Mouse (Mus musculus): ENCODE data around the gene Armc12. TPM values are rescaled to one million over a fixed set of nuclear protein-coding genes. Genes with fewer than 3 reads are reported as not detected.
A peak's percentile ranks its signal among the peaks of the same experiment; 100 is the strongest.

Gene Armc12
- total and polyA plus RNA-seq, 3 experiments, result 0.15 TPM; not detected in 2

GRCm38 (mm10) chr17:28485977-28486400 lies 44.6 kb upstream of the Armc12 start (continued):
- TF ChIP-seq TAL1 (IDR thresholded peaks at IDR 0.05; ENCODE audit: low read length) (no peak), RCOR1 (IDR thresholded peaks at IDR 0.05; ENCODE audit: low read depth, low read length) (no peak), BHLHE40 (IDR thresholded peaks at IDR 0.05; ENCODE audit: borderline replicate concordance, low read depth, low read length) (no peak), NELFE (IDR thresholded peaks at IDR 0.05; ENCODE audit: low read depth, low read length) (peak; percentile 78), ELF1 (IDR thresholded peaks at IDR 0.05; ENCODE audit: low read depth, low read length) (no peak), E2F4 (IDR thresholded peaks at IDR 0.05; ENCODE audit: borderline replicate concordance, low read depth, low read length) (peak; percentile 52; the same call in 1 of the 2 replicates), CHD1 (IDR thresholded peaks at IDR 0.05; ENCODE audit: low read depth, low read length) (no peak), GABPA (IDR thresholded peaks at IDR 0.05; ENCODE audit: low read depth, low read length) (no peak), UBTF (IDR thresholded peaks at IDR 0.05; ENCODE audit: borderline replicate concordance, insufficient read depth, low read depth, low read length) (0 out of 2 replicates have a peak, but pooled peaks have one; percentile 36), USF1 (IDR thresholded peaks at IDR 0.05; ENCODE audit: low read depth, low read length) (peak; percentile 85), MAX (IDR thresholded peaks at IDR 0.05; ENCODE audit: low read length) (peak; percentile 89), KAT2A (conservative IDR thresholded peaks at IDR 0.05; ENCODE audit: low read depth, low read length) (no peak; the same call in 1 of the 2 replicates), CHD2 (IDR thresholded peaks at IDR 0.05; ENCODE audit: low read length) (no peak; the same call in 1 of the 2 replicates), TBP (IDR thresholded peaks at IDR 0.05; ENCODE audit: low read depth, low read length) (0 out of 2 replicates have a peak, but pooled peaks have one; percentile 56), CTCF (IDR thresholded peaks at IDR 0.05 in 2 of 3, conservative IDR thresholded peaks at IDR 0.05 in 1 of 3; ENCODE audit: control insufficient read depth in 1 of 3, insufficient read depth in 1 of 3, low read depth in 2 of 3, low read length in 3 of 3, poor library complexity in 1 of 3, severe bottlenecking in 1 of 3) (no peak), ZC3H11A (IDR thresholded peaks at IDR 0.05; ENCODE audit: low read depth, low read length) (no peak), POLR2A (IDR thresholded peaks at IDR 0.05; ENCODE audit: control insufficient read depth in 1 of 2, insufficient read depth in 1 of 2, low read depth in 1 of 2, low read length in 2 of 2, poor library complexity in 1 of 2) (peak; percentile 68 to 92; a peak in 3 of 4 replicates), ZMIZ1 (IDR thresholded peaks at IDR 0.05; ENCODE audit: low read depth, low read length) (no peak), POLR2AphosphoS2 (IDR thresholded peaks at IDR 0.05; ENCODE audit: low read length) (no peak; the same call in 1 of the 2 replicates), MAFK (IDR thresholded peaks at IDR 0.05; ENCODE audit: borderline replicate concordance, low read depth, low read length) (no peak)

GRCm38 (mm10) chr17:28486720-28487119 lies 43.9 kb upstream of the Armc12 start:
- TF ChIP-seq CHD2 (IDR thresholded peaks at IDR 0.05; ENCODE audit: low read length) (no peak), NRF1 (IDR thresholded peaks at IDR 0.05; ENCODE audit: insufficient read depth, low read depth, low read length, poor library complexity, severe bottlenecking) (no peak), RAD21 (IDR thresholded peaks at IDR 0.05; ENCODE audit: low read depth, low read length) (no peak), E2F4 (IDR thresholded peaks at IDR 0.05; ENCODE audit: borderline replicate concordance, low read depth, low read length) (no peak), JUND (IDR thresholded peaks at IDR 0.05; ENCODE audit: low read depth, low read length) (no peak), CTCF (IDR thresholded peaks at IDR 0.05 in 2 of 3, conservative IDR thresholded peaks at IDR 0.05 in 1 of 3; ENCODE audit: control insufficient read depth in 1 of 3, insufficient read depth in 1 of 3, low read depth in 2 of 3, low read length in 3 of 3, poor library complexity in 1 of 3, severe bottlenecking in 1 of 3) (peak in 2 of 3 experiments; percentile 3 to 15; a peak in 2 of 6 replicates)
- Histone ChIP-seq H3K79me2 (ENCODE audit: control insufficient read depth, insufficient read depth, low read length, poor library complexity) (peaks cover 19% of the 10 kb centered on the region), H3K36me3 (ENCODE audit: control insufficient read depth in 1 of 2, insufficient read depth in 2 of 2, low read length in 2 of 2) (peaks cover 0 to 6% of the 10 kb centered on the region in 2 experiments; a peak in 2 of 4 replicates), H3K4me3 (ENCODE audit: control insufficient read depth in 1 of 2, insufficient read depth in 1 of 2, low read depth in 2 of 2, low read length in 2 of 2) (no peak overlapping the region), H3K27me3 (ENCODE audit: control insufficient read depth in 1 of 2, insufficient read depth in 2 of 2, low read length in 2 of 2) (no peaks in the 10 kb centered on the region), H3K9ac (ENCODE audit: control insufficient read depth, low read depth, low read length, poor library complexity, severe bottlenecking) (no peak overlapping the region), H3K4me1 (ENCODE audit: control insufficient read depth in 1 of 2, insufficient read depth in 2 of 2, low read length in 2 of 2) (no peaks in the 10 kb centered on the region; a peak in 1 of 4 replicates), H3K9me3 (replicated peaks; ENCODE audit: insufficient read depth, low read length) (no peaks in the 10 kb centered on the region), H3K27ac (ENCODE audit: control insufficient read depth, low read depth, low read length) (no peak overlapping the region)
- peak; percentile 38 for DNase-seq (ENCODE audit: low read depth, low spot score)
